Mouse (Mus musculus) effector memory CD4-positive, alpha-beta T cell, adult 7 months (primary cell): Measurements from ENCODE around the gene Hist3h2ba. TPM values are rescaled to one million over a fixed set of nuclear protein-coding genes. Genes with fewer than 3 reads are reported as not detected.

Experiments used
- polyA plus RNA-seq: library from polyadenylated mRNA; unstranded; fragments of 100-300 nt; shearing (Covaris generic); gene quantifications from one replicate; pipeline ENCODE4 v1.2.1, GENCODE M21; 2017

Hist3h2ba gene
- polyA plus RNA-seq: 11.9 TPM

DNA sequence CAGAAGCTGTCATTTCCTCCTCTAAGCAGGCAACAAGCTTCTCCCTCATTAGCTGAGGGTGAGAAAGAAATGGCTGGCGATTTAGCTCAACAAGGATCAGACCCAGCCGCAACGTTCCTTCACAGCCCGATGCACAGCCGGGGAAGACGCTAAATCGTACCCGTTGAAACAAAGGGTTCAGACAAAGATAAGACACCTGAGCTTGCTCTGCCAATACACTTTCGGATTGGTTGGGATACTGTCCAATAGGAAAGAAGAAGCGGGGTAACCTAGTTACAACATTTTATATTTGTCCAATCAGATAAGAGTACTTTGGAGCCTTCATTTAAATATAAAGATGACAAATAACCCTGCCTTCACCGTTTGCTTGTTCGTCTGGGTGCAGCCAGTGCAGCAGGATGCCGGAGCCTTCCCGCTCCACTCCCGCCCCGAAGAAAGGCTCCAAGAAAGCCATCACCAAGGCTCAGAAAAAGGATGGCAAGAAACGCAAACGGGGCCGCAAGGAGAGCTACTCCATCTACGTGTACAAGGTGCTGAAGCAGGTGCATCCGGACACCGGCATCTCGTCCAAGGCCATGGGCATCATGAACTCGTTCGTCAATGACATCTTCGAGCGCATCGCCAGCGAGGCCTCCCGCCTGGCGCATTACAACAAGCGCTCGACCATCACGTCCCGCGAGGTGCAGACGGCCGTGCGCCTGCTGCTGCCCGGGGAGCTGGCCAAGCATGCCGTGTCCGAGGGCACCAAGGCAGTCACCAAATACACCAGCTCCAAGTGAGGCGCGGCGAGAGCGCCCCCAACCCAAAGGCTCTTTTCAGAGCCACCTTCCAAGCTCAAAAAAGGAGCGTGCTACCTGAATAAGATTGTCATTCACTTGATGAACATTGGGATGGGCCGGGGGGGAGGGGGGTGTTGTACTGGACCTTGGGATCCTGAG, at the start of gene Hist3h2ba:
TSS of gene Hist3h2ba (plus strand) at position 379 of the 938 bp plus-strand sequence.

DNA sequence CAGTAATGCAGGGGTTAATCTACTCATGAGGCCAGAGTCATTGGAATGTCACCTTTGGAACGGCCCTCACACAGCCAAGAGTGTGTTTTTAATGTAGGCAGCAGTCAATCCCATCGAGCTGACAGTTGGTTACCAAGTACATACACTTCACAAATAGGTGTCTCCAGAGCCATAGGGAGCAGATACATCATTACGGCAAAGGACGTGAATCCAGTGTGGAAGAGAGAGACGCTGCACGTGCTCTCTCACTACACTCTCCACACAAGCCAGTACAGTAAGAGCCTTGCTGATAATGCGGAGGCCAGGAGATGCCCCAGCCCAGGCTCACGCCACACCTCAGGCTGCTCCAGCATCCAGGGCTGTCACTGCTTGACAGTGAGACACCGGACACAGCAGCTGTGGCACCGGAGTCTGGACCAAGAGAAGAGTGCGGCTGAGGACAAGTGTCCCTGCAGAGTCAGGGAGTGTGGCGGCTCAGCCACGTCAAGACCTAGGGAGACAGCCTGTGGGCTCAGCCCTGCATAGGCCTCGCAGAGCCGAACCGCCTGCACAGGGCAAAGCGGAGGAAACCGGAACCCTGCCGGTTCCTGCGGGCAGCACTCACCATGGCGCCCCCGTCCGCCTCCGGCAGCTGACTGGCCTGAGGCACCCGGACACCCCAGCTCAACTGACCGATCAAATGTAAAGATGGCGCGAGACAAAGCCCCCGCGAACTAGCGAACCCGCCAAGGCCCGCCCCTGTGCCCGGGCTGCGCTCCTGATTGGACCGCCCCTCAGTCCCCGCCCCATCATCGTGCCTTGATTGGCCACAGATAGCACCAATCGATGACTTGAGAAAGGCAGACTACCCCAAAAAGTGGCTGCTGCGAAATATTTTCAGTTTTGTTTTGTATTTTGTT, 45.0 kb upstream of the Hist3h2ba start, which contains the start of gene Zfp39:
TSS of gene Zfp39 (minus strand) at position 715 of the 899 bp plus-strand sequence.

DNA sequence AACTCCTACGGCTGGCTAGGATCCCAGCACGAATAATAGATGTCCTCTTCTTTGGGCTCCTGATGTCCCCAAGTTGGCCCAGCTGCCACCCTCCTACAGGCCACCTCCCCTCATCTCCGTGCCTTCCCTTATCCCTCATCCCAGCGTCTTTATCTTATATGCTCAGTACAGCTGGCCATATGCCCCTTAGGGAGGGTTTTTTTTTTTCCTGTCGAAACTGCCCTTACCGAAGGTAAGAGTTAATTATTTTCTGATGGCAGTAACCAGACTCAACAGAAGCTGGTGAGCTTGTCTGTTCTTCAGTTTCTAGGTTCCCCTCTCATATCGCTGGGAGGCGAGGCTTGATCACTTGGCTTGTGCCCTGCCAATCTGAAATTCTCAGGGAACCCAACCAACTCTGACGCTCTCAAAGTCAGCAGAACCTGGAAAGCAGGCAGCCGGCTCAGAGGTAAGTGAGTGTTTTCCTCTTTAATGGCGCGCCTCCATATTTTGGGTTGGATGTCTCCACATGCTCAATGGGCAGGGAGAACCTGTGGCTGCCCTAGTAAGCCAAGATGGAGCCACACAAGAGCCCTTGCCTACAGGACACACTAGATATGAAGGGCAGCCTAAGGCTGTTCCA, 30.9 kb upstream of the Hist3h2ba start, which contains the start of gene Btnl10:
TSS of gene Btnl10 (plus strand) at position 164 of the 622 bp plus-strand sequence.

DNA sequence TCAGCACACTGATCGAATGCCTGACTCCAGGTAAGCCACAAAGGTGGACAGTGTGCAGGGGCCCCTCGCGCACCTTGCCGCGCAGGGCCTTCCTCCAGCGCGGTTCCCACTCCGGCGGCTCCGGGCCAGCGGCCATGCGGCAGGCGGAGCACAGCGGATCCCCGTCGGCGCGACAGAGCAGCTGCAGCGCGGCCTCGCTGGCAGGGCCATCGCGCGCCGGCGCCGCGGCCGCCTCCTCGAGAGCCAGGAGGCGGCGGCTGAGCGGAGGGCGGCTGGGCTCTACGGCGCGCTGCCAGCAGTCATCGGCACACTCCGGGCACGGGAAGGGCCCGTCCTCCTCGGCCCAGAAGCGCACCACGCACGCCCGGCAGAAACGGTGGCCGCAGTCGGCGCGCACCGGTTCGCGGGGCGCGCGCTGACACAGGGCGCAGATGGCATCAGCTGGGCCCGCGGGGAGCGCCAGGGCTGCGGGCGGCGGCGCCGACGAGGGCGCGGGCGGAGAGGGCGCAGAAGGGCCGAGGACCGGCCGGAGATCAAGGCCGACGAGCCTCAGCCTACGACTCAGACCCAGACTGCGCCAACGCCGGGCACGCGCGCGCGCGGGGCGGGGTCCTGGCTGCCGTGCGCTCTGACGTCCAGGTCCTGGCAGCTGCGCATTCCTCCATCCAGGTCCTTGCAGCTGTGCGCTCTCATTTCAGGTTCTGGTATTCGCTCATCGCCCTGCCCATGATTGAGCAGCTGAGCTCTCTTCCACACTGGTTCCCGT, 10.2 kb upstream of the Hist3h2ba start, which contains the start of gene Rnf187:
TSS of gene Rnf187 (minus strand) at position 595 of the 766 bp plus-strand sequence.

DNA sequence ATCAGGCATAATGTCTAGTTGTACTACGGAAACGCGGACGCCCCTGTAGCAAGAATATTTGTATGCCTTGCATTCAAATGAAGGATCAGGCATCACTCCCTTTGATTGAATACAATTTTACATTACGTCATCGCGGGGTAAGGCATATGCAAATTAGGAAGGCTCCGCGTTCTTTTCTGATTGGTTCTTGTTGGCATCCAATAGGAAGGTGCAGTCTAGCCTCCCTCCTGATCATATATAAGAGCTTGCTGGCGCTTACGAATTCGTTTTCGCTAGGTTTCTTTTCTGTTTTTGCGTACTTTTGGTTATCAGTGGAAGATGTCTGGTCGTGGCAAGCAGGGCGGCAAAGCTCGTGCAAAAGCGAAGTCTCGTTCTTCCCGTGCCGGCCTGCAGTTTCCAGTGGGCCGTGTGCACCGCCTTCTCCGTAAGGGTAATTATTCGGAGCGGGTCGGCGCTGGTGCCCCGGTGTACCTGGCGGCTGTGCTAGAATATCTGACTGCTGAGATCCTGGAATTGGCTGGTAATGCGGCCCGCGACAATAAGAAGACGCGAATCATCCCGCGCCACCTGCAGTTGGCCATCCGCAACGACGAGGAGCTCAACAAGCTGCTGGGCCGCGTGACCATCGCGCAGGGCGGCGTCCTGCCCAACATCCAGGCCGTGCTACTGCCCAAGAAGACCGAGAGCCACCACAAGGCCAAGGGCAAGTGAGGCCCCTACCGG, 5.9 kb downstream of the Hist3h2ba start, which contains the start of the genes Hist3h2a and Trim17:
TSS of gene Hist3h2a (plus strand) at position 266 of the 723 bp plus-strand sequence.
TSS of gene Trim17 (plus strand) at position 266 of the 723 bp plus-strand sequence.

DNA sequence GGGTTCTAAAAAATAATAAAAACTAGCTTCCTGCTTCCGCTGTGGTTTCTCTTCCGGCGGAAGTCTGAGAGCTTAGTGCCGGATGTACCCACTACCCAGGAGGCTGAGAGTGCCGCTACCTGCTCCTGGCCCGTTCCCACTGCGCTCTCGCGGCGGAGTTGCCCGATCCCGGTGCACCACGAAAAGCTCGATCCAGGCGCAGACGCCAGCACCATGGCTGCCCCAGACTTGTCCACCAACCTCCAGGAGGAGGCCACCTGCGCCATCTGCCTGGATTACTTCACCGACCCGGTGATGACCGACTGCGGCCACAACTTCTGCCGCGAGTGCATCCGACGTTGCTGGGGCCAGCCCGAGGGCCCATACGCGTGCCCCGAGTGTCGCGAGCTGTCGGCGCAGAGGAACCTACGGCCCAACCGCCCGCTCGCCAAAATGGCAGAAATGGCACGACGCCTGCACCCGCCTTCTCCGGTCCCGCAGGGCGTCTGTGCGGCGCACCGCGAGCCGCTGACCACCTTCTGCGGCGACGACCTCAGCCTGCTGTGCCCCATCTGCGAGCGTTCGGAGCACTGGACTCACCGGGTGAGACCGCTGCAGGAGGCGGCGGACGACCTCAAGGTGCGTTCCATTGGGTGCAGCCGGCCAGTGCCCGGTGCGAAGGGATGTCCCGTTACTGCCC, 29.4 kb downstream of the Hist3h2ba start, which contains the start of gene Trim11:
TSS of gene Trim11 (plus strand) at position 67 of the 679 bp plus-strand sequence.

Other genes with a start within 250 kb of the Hist3h2ba start
- not detected for gene Olfr319, start 249.8 kb upstream of the Hist3h2ba start, polyA plus RNA-seq
- 0.18 TPM for gene Olfr318, start 224.9 kb upstream of the Hist3h2ba start, polyA plus RNA-seq
- not detected for gene Olfr317, start 209.7 kb upstream of the Hist3h2ba start, polyA plus RNA-seq
- gene Olfr316, start 196.2 kb upstream of the Hist3h2ba start, polyA plus RNA-seq: 0.16 TPM
- gene Olfr315, start 175.7 kb upstream of the Hist3h2ba start, polyA plus RNA-seq: not detected
- 0.28 TPM for gene Olfr314, start 166.0 kb upstream of the Hist3h2ba start, polyA plus RNA-seq
- not detected for gene Fam183b, start 147.0 kb upstream of the Hist3h2ba start, polyA plus RNA-seq
- not detected for gene Olfr313, start 133.9 kb upstream of the Hist3h2ba start, polyA plus RNA-seq
- gene Olfr312, start 119.7 kb upstream of the Hist3h2ba start, polyA plus RNA-seq: 0.13 TPM
- gene Olfr311, start 109.7 kb upstream of the Hist3h2ba start, polyA plus RNA-seq: 0.23 TPM
- 2.9 TPM for gene Gm12258, start 101.8 kb upstream of the Hist3h2ba start, polyA plus RNA-seq
- 1.9 TPM for gene 2810021J22Rik, start 81.7 kb upstream of the Hist3h2ba start, polyA plus RNA-seq
- 1.5 TPM for gene Zfp39, start 44.7 kb upstream of the Hist3h2ba start, polyA plus RNA-seq
- gene Btnl10, start 31.0 kb upstream of the Hist3h2ba start, polyA plus RNA-seq: 0.44 TPM
- 201 TPM for gene Rnf187, start 10.0 kb upstream of the Hist3h2ba start, polyA plus RNA-seq
- 23.4 TPM for gene Hist3h2a, start 5.8 kb downstream of the Hist3h2ba start, polyA plus RNA-seq
- 0.48 TPM for gene Trim17, start 5.8 kb downstream of the Hist3h2ba start, polyA plus RNA-seq
- 38.8 TPM for gene Trim11, start 29.2 kb downstream of the Hist3h2ba start, polyA plus RNA-seq
- 0.12 TPM for gene Obscn, start 187.5 kb downstream of the Hist3h2ba start, polyA plus RNA-seq
- 11.0 TPM for gene Iba57, start 214.8 kb downstream of the Hist3h2ba start, polyA plus RNA-seq
- gene Gjc2, start 234.3 kb downstream of the Hist3h2ba start, polyA plus RNA-seq: not detected
- gene Guk1, start 243.3 kb downstream of the Hist3h2ba start, polyA plus RNA-seq: 51.1 TPM